Mouse (Mus musculus) thymus, adult 2 months (tissue): ENCODE data around the gene Aar2. TPM values are rescaled to one million over a fixed set of nuclear protein-coding genes. Genes with fewer than 3 reads are reported as not detected.

Experiments used
- DNase-seq: peaks from one replicate; pipeline ENCODE4 v3.0.0; 2021
- H3K27ac ChIP-seq: fragments of 200-500 bp; 2 replicates; pipeline ENCODE4 v1.5.1; 2012; ENCODE audit warnings: low read length, control low read depth; ENCODE audit not compliant: control insufficient read depth, insufficient read depth
- H3K27me3 ChIP-seq: fragments of 200-500 bp; 2 replicates; pipeline ENCODE4 v1.6.1; 2012; ENCODE audit warnings: mild to moderate bottlenecking, low read length, moderate library complexity, mixed read lengths; ENCODE audit not compliant: control insufficient read depth, insufficient read depth
- H3K36me3 ChIP-seq: fragments of 200-500 bp; 2 replicates; pipeline ENCODE4 v1.6.1; 2012; ENCODE audit warnings: mild to moderate bottlenecking, low read length, moderate library complexity; ENCODE audit not compliant: control insufficient read depth, insufficient read depth
- H3K4me1 ChIP-seq: fragments of 200-500 bp; replicated peaks from 2 replicates; pipeline ENCODE4 v1.6.1; 2012; ENCODE audit warnings: low read length; ENCODE audit not compliant: control insufficient read depth, insufficient read depth
- H3K4me3 ChIP-seq: fragments of 200-500 bp; 2 replicates; pipeline ENCODE4 v1.5.1; 2012; ENCODE audit warnings: mild to moderate bottlenecking, low read length, control low read depth, moderate library complexity; ENCODE audit not compliant: control insufficient read depth, insufficient read depth
- CTCF ChIP-seq: fragments of 200-500 bp; IDR thresholded peaks from 2 replicates; pipeline ENCODE4 v1.5.1; 2012; ENCODE audit warnings: mild to moderate bottlenecking, control low read depth, low read length, moderate library complexity, borderline replicate concordance; ENCODE audit not compliant: control insufficient read depth, poor library complexity, insufficient read depth; ENCODE audit errors: extremely low read depth
- POLR2A ChIP-seq: fragments of 200-500 bp; IDR thresholded peaks from 2 replicates; pipeline ENCODE4 v1.6.1; 2012; ENCODE audit warnings: mild to moderate bottlenecking, low read length, control low read depth, moderate library complexity; ENCODE audit not compliant: control insufficient read depth, poor library complexity, insufficient read depth; ENCODE audit errors: extremely low read depth
- WGBS: fragments of 180-500 bp; shearing (Covaris S2); methylation state at CpG from one replicate; pipeline ENCODE4 v1.1.7; 2018; 5-methylcytosine and 5-hydroxymethylcytosine counted together
- polyA plus RNA-seq: library from polyadenylated mRNA; depleted of rRNA; stranded (reverse); fragments of >200 nt; gene quantifications from 2 replicates; pipeline ENCODE4 v1.2.3, GENCODE M21; 2012

Gene Aar2
- polyA plus RNA-seq, 1 experiment, result 32.7 TPM

DNA sequence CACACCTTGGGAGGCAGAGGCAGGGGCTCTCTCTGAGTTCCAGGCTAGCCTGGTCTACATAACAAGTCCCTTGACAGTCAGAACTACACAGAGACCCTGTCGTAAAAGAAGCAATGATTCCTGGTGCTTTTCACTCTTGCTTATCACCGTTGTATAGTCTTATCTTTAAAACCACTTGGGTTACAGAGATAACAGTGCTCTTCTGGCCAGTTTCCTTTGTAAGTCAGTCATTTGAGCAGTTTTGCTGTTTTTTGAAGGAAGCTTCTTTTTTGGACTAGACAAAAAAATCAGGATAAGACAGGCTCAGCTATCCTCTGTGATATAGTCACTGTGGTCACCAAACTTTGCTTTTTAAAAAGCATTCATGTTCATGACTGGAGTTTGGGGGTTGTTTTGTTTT, 14.4 kb downstream of the Aar2 start:
- no peak for TF ChIP-seq POLR2A
- TF ChIP-seq CTCF, result no peak
- no peaks in the 10 kb centered on the region for H3K4me1 ChIP-seq
- no peaks in the 10 kb centered on the region for H3K27me3 ChIP-seq
- no peak for DNase-seq
- H3K36me3 ChIP-seq, result peaks cover 43% of the 10 kb centered on the region
- H3K27ac ChIP-seq, result no peak overlapping the region
- H3K4me3 ChIP-seq, result no peak overlapping the region
- WGBS, result 89% methylated on average over 2 of the region's 2 CpGs

DNA sequence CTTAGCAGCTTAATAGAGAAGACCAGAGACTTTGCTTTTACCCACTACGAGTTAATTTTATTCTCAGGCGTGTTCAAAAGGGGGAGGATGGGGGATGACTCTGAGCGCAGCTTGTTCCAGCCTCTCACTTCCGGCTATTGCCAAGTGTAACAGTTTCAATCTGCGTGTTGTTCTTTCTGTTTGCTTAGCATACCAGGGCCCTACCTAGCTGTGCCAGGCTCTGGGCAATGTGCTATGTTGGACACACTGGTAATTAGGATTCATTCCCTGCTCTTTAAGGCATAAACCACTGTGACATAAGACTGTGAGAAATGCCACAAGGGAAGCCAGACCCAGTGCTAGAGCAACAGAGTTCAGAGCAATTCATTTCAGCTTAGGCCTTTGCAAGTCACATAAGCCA, 16.2 kb downstream of the Aar2 start:
- 92% methylated on average over 5 of the region's 5 CpGs for WGBS
- no peak for DNase-seq
- peaks cover 39% of the 10 kb centered on the region for H3K36me3 ChIP-seq
- no peak overlapping the region for H3K27ac ChIP-seq
- no peaks in the 10 kb centered on the region for H3K27me3 ChIP-seq
- no peaks in the 10 kb centered on the region for H3K4me1 ChIP-seq
- TF ChIP-seq POLR2A (no peak), CTCF (no peak)
- no peak overlapping the region for H3K4me3 ChIP-seq

DNA sequence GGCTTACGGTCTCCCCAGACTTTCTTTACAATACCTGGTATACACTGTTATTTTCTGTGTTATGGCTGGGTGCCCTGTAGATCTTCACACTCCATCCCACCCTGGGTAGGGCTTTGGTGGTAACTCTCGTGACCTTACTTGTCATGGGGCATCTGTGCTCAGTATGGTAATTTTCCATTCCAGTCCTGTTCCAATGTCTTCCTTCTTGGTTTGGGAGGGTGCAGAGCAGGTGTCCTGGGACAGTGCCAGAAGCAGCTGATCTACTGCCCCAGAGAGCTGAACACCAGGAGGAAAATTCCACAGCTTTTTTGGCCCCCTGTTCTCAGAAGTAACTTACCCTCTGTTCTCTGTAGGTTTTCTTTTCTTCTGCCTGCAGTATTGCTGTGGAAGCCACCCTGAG, 19.1 kb downstream of the Aar2 start:
- Histone ChIP-seq H3K27ac (no peak overlapping the region), H3K36me3 (peaks cover 15% of the 10 kb centered on the region), H3K4me3 (no peak overlapping the region), H3K4me1 (no peaks in the 10 kb centered on the region), H3K27me3 (no peaks in the 10 kb centered on the region)
- TF ChIP-seq POLR2A (no peak), CTCF (no peak)
- no peak for DNase-seq
- 95% methylated on average over 2 of the region's 2 CpGs for WGBS

DNA sequence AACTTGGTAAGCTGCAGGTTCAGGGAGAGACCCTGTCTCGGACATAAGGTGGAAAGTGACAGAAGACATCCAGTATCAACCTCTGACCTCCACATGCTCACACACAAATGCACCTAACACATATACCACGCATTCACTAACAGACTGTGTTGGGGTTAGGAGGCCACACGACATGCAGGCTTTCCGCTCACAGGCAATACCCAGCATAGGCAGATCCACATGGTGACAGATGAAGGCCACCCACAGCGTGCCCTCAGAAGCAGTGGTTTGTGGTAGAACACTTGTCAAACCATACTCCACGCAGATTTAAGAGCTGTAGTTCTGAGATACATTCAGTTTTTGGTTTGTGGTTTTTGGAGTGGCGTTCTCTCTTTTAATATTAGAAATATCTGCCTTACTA, 21.3 kb downstream of the Aar2 start:
- no peak for DNase-seq
- Histone ChIP-seq H3K4me3 (no peak overlapping the region), H3K27me3 (no peaks in the 10 kb centered on the region), H3K4me1 (no peaks in the 10 kb centered on the region), H3K27ac (no peak overlapping the region), H3K36me3 (peaks cover 13% of the 10 kb centered on the region)
- TF ChIP-seq CTCF, result no peak
- TF ChIP-seq POLR2A, result no peak
- WGBS, result 73% methylated on average over 7 of the region's 7 CpGs

DNA sequence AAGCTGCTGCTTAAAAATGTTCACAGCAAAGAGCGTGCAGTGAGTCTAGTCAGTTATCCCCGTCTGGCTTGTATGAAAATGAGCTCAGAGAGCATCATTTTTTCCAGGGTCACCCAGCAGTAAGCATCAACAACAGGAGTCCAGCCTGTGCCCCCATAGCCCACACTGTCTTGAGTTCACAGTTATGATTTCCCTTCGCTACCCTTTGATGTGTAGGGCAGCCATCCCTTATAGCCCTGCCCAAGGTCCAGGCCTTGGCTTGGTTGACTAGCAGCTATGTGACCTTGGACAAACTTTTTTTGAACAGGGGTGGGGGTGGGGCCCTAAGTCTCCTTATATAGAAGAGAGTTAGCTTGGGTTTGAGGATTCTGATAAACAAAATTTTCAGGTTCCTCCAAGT, 21.9 kb downstream of the Aar2 start:
- peaks cover 13% of the 10 kb centered on the region for H3K36me3 ChIP-seq

DNA sequence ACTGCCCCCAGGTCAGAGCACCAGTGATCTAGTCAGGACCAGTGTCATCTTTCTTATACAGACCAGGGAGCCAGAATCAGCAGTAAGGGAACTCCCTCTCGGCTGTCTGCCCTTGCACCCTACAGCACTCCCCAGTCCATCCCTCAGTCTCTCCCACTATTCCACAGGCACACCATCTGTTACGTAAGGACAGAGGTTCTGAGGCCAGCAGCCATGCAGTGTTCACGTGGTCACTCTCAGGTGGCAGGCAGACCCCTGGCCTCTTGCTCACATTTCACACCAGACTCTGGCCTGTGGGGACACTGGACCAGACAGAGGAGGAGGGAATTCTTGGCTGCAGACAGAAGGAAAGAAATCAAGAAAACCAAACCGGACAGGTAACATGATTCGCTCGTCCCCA, 24.1 kb downstream of the Aar2 start:
- no peak for DNase-seq
- TF ChIP-seq POLR2A (no peak), CTCF (no peak)
- H3K4me3 ChIP-seq, result no peak overlapping the region
- no peaks in the 10 kb centered on the region for H3K27me3 ChIP-seq
- no peak overlapping the region for H3K27ac ChIP-seq
- peaks cover 13% of the 10 kb centered on the region for H3K36me3 ChIP-seq
- 93% methylated on average over 6 of the region's 6 CpGs for WGBS
- H3K4me1 ChIP-seq, result no peaks in the 10 kb centered on the region

More for the DNA sequence above, 21.9 kb downstream of the Aar2 start:
- WGBS, result 98% methylated on average over 3 of the region's 3 CpGs
- Histone ChIP-seq H3K4me3 (no peak overlapping the region), H3K4me1 (no peaks in the 10 kb centered on the region), H3K27ac (no peak overlapping the region), H3K27me3 (no peaks in the 10 kb centered on the region)
- no peak for TF ChIP-seq CTCF
- TF ChIP-seq POLR2A, result no peak
- DNase-seq, result no peak

DNA sequence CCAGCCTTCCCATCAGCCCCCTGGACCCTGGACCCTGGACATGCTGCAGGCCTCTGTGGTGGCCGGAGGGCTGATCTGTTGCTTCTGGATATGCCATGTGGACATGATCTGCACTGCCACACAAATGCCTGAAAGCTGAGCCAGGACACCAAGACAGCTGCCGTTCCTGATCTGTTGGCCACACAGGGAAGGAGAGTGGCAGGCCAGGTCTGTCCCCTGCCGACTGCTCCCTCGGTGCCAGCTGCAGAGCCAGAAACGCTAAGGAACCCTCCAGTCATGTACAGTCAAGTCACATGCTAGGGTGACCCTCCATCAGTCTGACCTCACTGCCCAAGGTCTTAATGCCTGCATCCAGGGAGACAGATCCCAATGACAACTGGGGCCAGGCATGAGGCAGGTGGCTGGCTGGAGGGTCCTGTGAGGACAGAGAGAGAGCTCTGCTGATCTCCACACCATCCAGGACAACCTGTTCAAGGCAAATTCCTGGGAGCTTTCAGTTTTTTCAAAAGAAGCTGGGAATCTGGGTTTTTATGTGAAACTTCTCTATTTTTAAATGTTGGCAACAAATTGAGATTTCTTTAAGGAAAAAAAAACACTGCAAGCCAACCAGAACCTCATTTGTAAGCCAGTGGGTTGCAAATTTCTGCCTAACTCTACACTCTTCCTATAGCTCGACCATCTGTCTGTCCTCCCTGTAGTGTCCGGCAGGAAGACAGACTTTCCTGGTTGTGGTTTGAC, 29.6 kb downstream of the Aar2 start:
- Histone ChIP-seq H3K4me3 (no peak overlapping the region), H3K36me3 (no peaks in the 10 kb centered on the region), H3K27ac (no peak overlapping the region), H3K27me3 (no peaks in the 10 kb centered on the region), H3K4me1 (no peaks in the 10 kb centered on the region)
- DNase-seq, result no peak
- 77% methylated on average over 7 of the region's 7 CpGs for WGBS
- TF ChIP-seq POLR2A (no peak), CTCF (no peak)
